Mouse (Mus musculus) kidney, embryonic 16.5 days (tissue): ENCODE measurements around the gene Adora1. TPM values are rescaled to one million over a fixed set of nuclear protein-coding genes. Genes with fewer than 3 reads are reported as not detected.

Source experiments
- ATAC-seq: fragments of 200-750 bp; cut with Nextera tagmentation; 2 replicates; pipeline ENCODE4 v1.8.0; 2017; ENCODE audit warnings: moderate TSS enrichment; ENCODE audit not compliant: low FRiP score, low TSS enrichment
- H3K27ac ChIP-seq: fragments of 300-500 bp; sonication (generic); 2 replicates; pipeline ENCODE4 v1.5.1; 2014; ENCODE audit warnings: low read length
- H3K27me3 ChIP-seq: fragments of 300-500 bp; sonication (generic); 2 replicates; pipeline ENCODE4 v1.6.1; 2014; ENCODE audit warnings: low read length, control low read depth, mixed read lengths; ENCODE audit not compliant: insufficient read depth
- H3K36me3 ChIP-seq: fragments of 300-500 bp; sonication (generic); 2 replicates; pipeline ENCODE4 v1.6.1; 2014; ENCODE audit warnings: low read length, control low read depth, mixed read lengths; ENCODE audit not compliant: insufficient read depth
- H3K4me1 ChIP-seq: fragments of 300-500 bp; sonication (generic); 2 replicates; pipeline ENCODE4 v1.6.1; 2014; ENCODE audit warnings: low read length, control low read depth, mixed read lengths; ENCODE audit not compliant: insufficient read depth
- H3K4me2 ChIP-seq: fragments of 300-500 bp; sonication (generic); replicated peaks from 2 replicates; pipeline ENCODE4 v1.6.1; 2014; ENCODE audit warnings: low read depth, low read length
- H3K4me3 ChIP-seq: fragments of 300-500 bp; sonication (generic); 2 replicates; pipeline ENCODE4 v1.5.1; 2014; ENCODE audit warnings: mild to moderate bottlenecking, low read length
- H3K9ac ChIP-seq: fragments of 300-500 bp; sonication (generic); replicated peaks from 2 replicates; pipeline ENCODE4 v1.6.1; 2014; ENCODE audit warnings: low read length
- H3K9me3 ChIP-seq: fragments of 300-500 bp; sonication (generic); 2 replicates; pipeline ENCODE4 v1.6.1; 2016; ENCODE audit warnings: low read length, control low read depth
- WGBS: fragments of 180-500 bp; shearing (Covaris S2); extraction: QIAGEN DNeasy Blood & Tissue Kit; methylation state at CpG from one replicate; pipeline ENCODE4 v1.1.7; 2014; 5-methylcytosine and 5-hydroxymethylcytosine counted together
- polyA plus RNA-seq: library from polyadenylated mRNA; unstranded; fragments of >200 nt; fragmentation: Nextera tagmentation; extraction: Ambion mirVana; gene quantifications from 2 replicates; pipeline ENCODE4 v1.2.1, GENCODE M21; 2015

Gene Adora1
- polyA plus RNA-seq, 1 experiment from 2014 or later, result 10.4 TPM

GRCm38 (mm10) chr1:134210179-134210755, 25.0 kb downstream of the Adora1 start:
- Histone ChIP-seq H3K4me3 (no peak overlapping the region), H3K4me2 (no peak overlapping the region), H3K9ac (no peak overlapping the region), H3K27ac (peak overlapping the region; percentile 78; the same call in 1 of the 2 replicates), H3K9me3 (no peaks in the 10 kb centered on the region), H3K36me3 (no peaks in the 10 kb centered on the region), H3K27me3 (no peaks in the 10 kb centered on the region), H3K4me1 (peaks cover 34% of the 10 kb centered on the region)
- 80% methylated on average over 6 of the region's 6 CpGs for WGBS
- ATAC-seq, result no peak

GRCm38 (mm10) chr1:134206085-134206484, 29.1 kb downstream of the Adora1 start:
- Histone ChIP-seq H3K9ac (no peak overlapping the region), H3K27me3 (no peaks in the 10 kb centered on the region), H3K9me3 (no peaks in the 10 kb centered on the region), H3K4me1 (peaks cover 14% of the 10 kb centered on the region), H3K4me2 (no peak overlapping the region), H3K27ac (no peak overlapping the region), H3K36me3 (no peaks in the 10 kb centered on the region), H3K4me3 (no peak overlapping the region)
- 30% methylated on average over 5 of the region's 5 CpGs for WGBS
- no peak for ATAC-seq

GRCm38 (mm10) chr1:134205296-134206018, 29.8 kb downstream of the Adora1 start:
- Histone ChIP-seq H3K4me2 (no peak overlapping the region), H3K27ac (no peak overlapping the region)
- WGBS, result 62% methylated on average over 9 of the region's 9 CpGs

GRCm38 (mm10) chr1:134204230-134204629, 31.0 kb downstream of the Adora1 start:
- Histone ChIP-seq H3K36me3 (no peaks in the 10 kb centered on the region), H3K4me1 (peaks cover 6% of the 10 kb centered on the region; the same call in 1 of the 2 replicates), H3K27me3 (no peaks in the 10 kb centered on the region), H3K27ac (no peak overlapping the region), H3K4me2 (no peak overlapping the region), H3K4me3 (no peak overlapping the region), H3K9ac (no peak overlapping the region), H3K9me3 (no peaks in the 10 kb centered on the region)
- ATAC-seq, result no peak
- 92% methylated on average over 13 of the region's 13 CpGs for WGBS

More at GRCm38 (mm10) chr1:134205296-134206018, 29.8 kb downstream of the Adora1 start:
- Histone ChIP-seq H3K9ac (no peak overlapping the region), H3K36me3 (no peaks in the 10 kb centered on the region), H3K27me3 (no peaks in the 10 kb centered on the region), H3K4me1 (peaks cover 8% of the 10 kb centered on the region), H3K4me3 (no peak overlapping the region), H3K9me3 (no peaks in the 10 kb centered on the region)
- no peak for ATAC-seq

GRCm38 (mm10) chr1:134201751-134202420, 33.3 kb downstream of the Adora1 start:
- no peaks in the 10 kb centered on the region for H3K36me3 ChIP-seq
- WGBS, result 29% methylated on average over 3 of the region's 3 CpGs
- no peaks in the 10 kb centered on the region for H3K4me1 ChIP-seq
- no peak overlapping the region for H3K27ac ChIP-seq
- no peak overlapping the region for H3K4me3 ChIP-seq
- H3K27me3 ChIP-seq, result no peaks in the 10 kb centered on the region
- no peaks in the 10 kb centered on the region for H3K9me3 ChIP-seq
- no peak overlapping the region for H3K9ac ChIP-seq
- H3K4me2 ChIP-seq, result no peak overlapping the region
- no peak for ATAC-seq

GRCm38 (mm10) chr1:134200998-134201686, 34.1 kb downstream of the Adora1 start:
- H3K9ac ChIP-seq, result no peak overlapping the region
- H3K9me3 ChIP-seq, result no peaks in the 10 kb centered on the region
- no peak overlapping the region for H3K27ac ChIP-seq
- 91% methylated on average over 6 of the region's 6 CpGs for WGBS
- ATAC-seq, result no peak
- no peak overlapping the region for H3K4me3 ChIP-seq
- H3K4me1 ChIP-seq, result peaks cover 2% of the 10 kb centered on the region; the same call in 1 of the 2 replicates
- no peak overlapping the region for H3K4me2 ChIP-seq
- H3K36me3 ChIP-seq, result no peaks in the 10 kb centered on the region
- H3K27me3 ChIP-seq, result no peaks in the 10 kb centered on the region

GRCm38 (mm10) chr1:134200481-134200880, 34.8 kb downstream of the Adora1 start:
- Histone ChIP-seq H3K27ac (no peak overlapping the region), H3K4me2 (no peak overlapping the region), H3K4me1 (peaks cover 8% of the 10 kb centered on the region), H3K9ac (no peak overlapping the region), H3K4me3 (no peak overlapping the region), H3K36me3 (no peaks in the 10 kb centered on the region), H3K9me3 (no peaks in the 10 kb centered on the region), H3K27me3 (no peaks in the 10 kb centered on the region)
- ATAC-seq, result no peak
- 53% methylated on average over 2 of the region's 2 CpGs for WGBS

GRCm38 (mm10) chr1:134198197-134198995, 36.8 kb downstream of the Adora1 start:
- Histone ChIP-seq H3K4me1 (peaks cover 25% of the 10 kb centered on the region), H3K4me2 (no peak overlapping the region), H3K9ac (no peak overlapping the region), H3K27ac (no peak overlapping the region), H3K9me3 (no peaks in the 10 kb centered on the region), H3K27me3 (no peaks in the 10 kb centered on the region), H3K36me3 (no peaks in the 10 kb centered on the region), H3K4me3 (no peak overlapping the region)
- no peak for ATAC-seq
- 82% methylated on average over 12 of the region's 12 CpGs for WGBS

GRCm38 (mm10) chr1:134197325-134197982, 37.8 kb downstream of the Adora1 start:
- Histone ChIP-seq H3K4me2 (no peak overlapping the region), H3K27ac (no peak overlapping the region), H3K4me3 (no peak overlapping the region), H3K9ac (no peak overlapping the region), H3K27me3 (no peaks in the 10 kb centered on the region), H3K9me3 (no peaks in the 10 kb centered on the region), H3K36me3 (no peaks in the 10 kb centered on the region), H3K4me1 (peaks cover 30% of the 10 kb centered on the region)
- 81% methylated on average over 15 of the region's 15 CpGs for WGBS
- ATAC-seq, result no peak
